Mouse (Mus musculus) lung, embryonic 14.5 days (tissue): ENCODE measurements around the gene Mospd1. TPM values are rescaled to one million over a fixed set of nuclear protein-coding genes. Genes with fewer than 3 reads are reported as not detected.
A peak's percentile ranks its signal among the peaks of the same experiment; 100 is the strongest.

Source experiments
- ATAC-seq: fragments of 200-750 bp; cut with Nextera tagmentation; 2 replicates; pipeline ENCODE4 v1.8.0; 2017; ENCODE audit warnings: mild to moderate bottlenecking, moderate TSS enrichment, moderate library complexity; ENCODE audit not compliant: insufficient read depth
- DNase-seq: peaks from one replicate; pipeline ENCODE4 v3.0.0-alpha.2; 2015
- H3K27ac ChIP-seq: fragments of 300-500 bp; sonication (generic); 2 replicates; pipeline ENCODE4 v1.5.1; 2014; ENCODE audit warnings: low read depth, mild to moderate bottlenecking, moderate library complexity
- H3K27me3 ChIP-seq: fragments of 300-500 bp; sonication (generic); 2 replicates; pipeline ENCODE4 v1.6.1; 2014; ENCODE audit warnings: low read length, control low read depth; ENCODE audit not compliant: insufficient read depth
- H3K36me3 ChIP-seq: fragments of 300-500 bp; sonication (generic); 2 replicates; pipeline ENCODE4 v1.6.1; 2014; ENCODE audit warnings: control low read depth; ENCODE audit not compliant: insufficient read depth
- H3K4me1 ChIP-seq: fragments of 300-500 bp; sonication (generic); 2 replicates; pipeline ENCODE4 v1.6.1; 2014; ENCODE audit warnings: antibody characterized with exemption, control low read depth; ENCODE audit not compliant: insufficient read depth
- H3K4me2 ChIP-seq: fragments of 300-500 bp; sonication (generic); 2 replicates; pipeline ENCODE4 v1.6.1; 2014; ENCODE audit warnings: mild to moderate bottlenecking
- H3K4me3 ChIP-seq: fragments of 300-500 bp; sonication (generic); 2 replicates; pipeline ENCODE4 v1.5.1; 2014; ENCODE audit warnings: low read depth, low read length
- H3K9ac ChIP-seq: fragments of 300-500 bp; sonication (generic); 2 replicates; pipeline ENCODE4 v1.6.1; 2014
- H3K9me3 ChIP-seq: fragments of 300-500 bp; sonication (generic); 2 replicates; pipeline ENCODE4 v1.6.1; 2016; ENCODE audit warnings: low read depth, low read length, control low read depth
- CTCF ChIP-seq: IDR thresholded peaks from 2 replicates; pipeline ENCODE4 v1.5.1; 2016; ENCODE audit warnings: antibody characterized with exemption, low read depth
- WGBS: fragments of 180-500 bp; shearing (Covaris S2); extraction: QIAGEN DNeasy Blood & Tissue Kit; methylation state at CpG from one replicate; pipeline ENCODE4 v1.1.7; 2014; 5-methylcytosine and 5-hydroxymethylcytosine counted together
- polyA plus RNA-seq: library from polyadenylated mRNA; unstranded; fragments of >200 nt; fragmentation: Nextera tagmentation; extraction: Ambion mirVana; gene quantifications from 2 replicates; pipeline ENCODE4 v1.2.1, GENCODE M21; 2014

Gene Mospd1
- 40.4 and 46.9 TPM in 2 replicates for polyA plus RNA-seq

- WGBS: 7% methylated on average over 9 of the region's 15 CpGs
- Histone ChIP-seq H3K9me3 (no peaks in the 10 kb centered on the region), H3K36me3 (no peaks in the 10 kb centered on the region), H3K27me3 (no peaks in the 10 kb centered on the region), H3K4me3 (peak within 1 kb of the TSS; percentile 58), H3K4me2 (peak within 1 kb of the TSS; percentile 66), H3K27ac (peak within 1 kb of the TSS; percentile 79), H3K9ac (peak within 1 kb of the TSS; percentile 59), H3K4me1 (no peaks in the 10 kb centered on the region)
- TF ChIP-seq CTCF: no peak
- peak; percentile 87 for DNase-seq
- peak; percentile 97 for ATAC-seq
Observed at GRCm38 (mm10) chrX:53370366-53370740, at the start of gene Mospd1. TSS of gene Mospd1 (minus strand) at chrX:53370502.

- DNase-seq (no peak), ATAC-seq (no peak)
- H3K9ac ChIP-seq: no peak overlapping the region
- TF ChIP-seq CTCF: no peak
- no peak overlapping the region for H3K4me3 ChIP-seq
- no peak overlapping the region for H3K27ac ChIP-seq
- H3K9me3 ChIP-seq: no peaks in the 10 kb centered on the region
- H3K4me1 ChIP-seq: no peaks in the 10 kb centered on the region
- H3K27me3 ChIP-seq: no peaks in the 10 kb centered on the region
- H3K36me3 ChIP-seq: no peaks in the 10 kb centered on the region
- 52% methylated on average over 3 of the region's 3 CpGs for WGBS
- no peak overlapping the region for H3K4me2 ChIP-seq
Observed at GRCm38 (mm10) chrX:53386362-53386761, 16.1 kb upstream of the Mospd1 start.

- Histone ChIP-seq H3K27ac (no peak overlapping the region), H3K4me2 (no peak overlapping the region), H3K4me1 (no peaks in the 10 kb centered on the region), H3K9ac (no peak overlapping the region), H3K36me3 (no peaks in the 10 kb centered on the region), H3K9me3 (no peaks in the 10 kb centered on the region), H3K27me3 (no peaks in the 10 kb centered on the region), H3K4me3 (no peak overlapping the region)
- WGBS: 24% methylated on average over 3 of the region's 3 CpGs
- DNase-seq (no peak), ATAC-seq (no peak)
- no peak for TF ChIP-seq CTCF
Observed at GRCm38 (mm10) chrX:53383122-53383521, 12.8 kb upstream of the Mospd1 start.

GRCm38 (mm10) chrX:53369534-53370365 is 552 bp downstream of the Mospd1 start:
- Histone ChIP-seq H3K36me3 (no peaks in the 10 kb centered on the region), H3K9me3 (no peaks in the 10 kb centered on the region), H3K9ac (peak overlapping the region; percentile 59), H3K4me1 (no peaks in the 10 kb centered on the region), H3K27ac (peak overlapping the region; percentile 79), H3K27me3 (no peaks in the 10 kb centered on the region), H3K4me3 (peak overlapping the region; percentile 58), H3K4me2 (peak overlapping the region; percentile 66)
- 11% methylated on average over 25 of the region's 25 CpGs for WGBS
- ATAC-seq: peak; percentile 82
- no peak for TF ChIP-seq CTCF
- DNase-seq: peak; percentile 39

- no peaks in the 10 kb centered on the region for H3K36me3 ChIP-seq
- H3K27ac ChIP-seq: no peak overlapping the region
- no peak overlapping the region for H3K4me2 ChIP-seq
- DNase-seq (no peak), ATAC-seq (no peak)
- no peak overlapping the region for H3K9ac ChIP-seq
- no peak overlapping the region for H3K4me3 ChIP-seq
- TF ChIP-seq CTCF: no peak
- no peaks in the 10 kb centered on the region for H3K4me1 ChIP-seq
- H3K9me3 ChIP-seq: no peaks in the 10 kb centered on the region
- WGBS: 82% methylated on average over 7 of the region's 7 CpGs
- no peaks in the 10 kb centered on the region for H3K27me3 ChIP-seq
Observed at GRCm38 (mm10) chrX:53364668-53365383, 5.5 kb downstream of the Mospd1 start.

- Histone ChIP-seq H3K36me3 (peaks cover 15% of the 10 kb centered on the region; the same call in 1 of the 2 replicates), H3K4me3 (no peak overlapping the region), H3K4me1 (no peaks in the 10 kb centered on the region), H3K9ac (no peak overlapping the region), H3K27me3 (no peaks in the 10 kb centered on the region), H3K9me3 (no peaks in the 10 kb centered on the region), H3K4me2 (no peak overlapping the region), H3K27ac (no peak overlapping the region)
- DNase-seq: no peak
- no peak for TF ChIP-seq CTCF
- WGBS: 89% methylated on average over 4 of the region's 4 CpGs
- ATAC-seq: no peak
Observed at GRCm38 (mm10) chrX:53348374-53348773, 21.9 kb downstream of the Mospd1 start.

- Histone ChIP-seq H3K9me3 (no peaks in the 10 kb centered on the region), H3K9ac (no peak overlapping the region), H3K4me1 (no peaks in the 10 kb centered on the region), H3K36me3 (0 out of 2 replicates have a peak, but pooled peaks cover 4% of the 10 kb centered on the region), H3K27me3 (no peaks in the 10 kb centered on the region), H3K4me3 (no peak overlapping the region), H3K4me2 (no peak overlapping the region), H3K27ac (no peak overlapping the region)
- DNase-seq (peak; percentile 66), ATAC-seq (no peak)
- TF ChIP-seq CTCF: peak; percentile 72
- whole genome bisulfite sequencing: 70% methylated on average over 2 of the region's 2 CpGs
Observed at GRCm38 (mm10) chrX:53341531-53341930, 28.8 kb downstream of the Mospd1 start.
